Mouse (Mus musculus) embryonic facial prominence, embryonic 13.5 days (tissue): ENCODE data around the gene Srrm4. TPM values are rescaled to one million over a fixed set of nuclear protein-coding genes. Genes with fewer than 3 reads are reported as not detected.
"Not testable (repeated sequence)": the region's sequence is repeated elsewhere in the genome, so short reads cannot be mapped to it uniquely, and the experiment has no call there.

ENCODE experiments used
- ATAC-seq: fragments of 200-750 bp; cut with Nextera tagmentation; 2 replicates; pipeline ENCODE4 v1.8.0; 2017; ENCODE audit warnings: low read depth; ENCODE audit not compliant: insufficient number of reproducible peaks, insufficient read depth, low FRiP score, low TSS enrichment
- H3K27ac ChIP-seq: fragments of 300-500 bp; sonication (generic); 2 replicates; pipeline ENCODE4 v1.5.1; 2015; ENCODE audit warnings: moderate library complexity, mild to moderate bottlenecking, inconsistent platforms
- H3K27me3 ChIP-seq: fragments of 300-500 bp; sonication (generic); 2 replicates; pipeline ENCODE4 v1.6.1; 2015; ENCODE audit warnings: mild to moderate bottlenecking, inconsistent platforms
- H3K36me3 ChIP-seq: fragments of 300-500 bp; sonication (generic); 2 replicates; pipeline ENCODE4 v1.6.1; 2015; ENCODE audit warnings: mild to moderate bottlenecking, inconsistent platforms
- H3K4me1 ChIP-seq: fragments of 300-500 bp; sonication (generic); 2 replicates; pipeline ENCODE4 v1.6.1; 2015; ENCODE audit warnings: inconsistent platforms
- H3K4me2 ChIP-seq: fragments of 300-500 bp; sonication (generic); 2 replicates; pipeline ENCODE4 v1.6.1; 2015; ENCODE audit warnings: moderate library complexity, mild to moderate bottlenecking, inconsistent platforms
- H3K4me3 ChIP-seq: fragments of 300-500 bp; sonication (generic); 2 replicates; pipeline ENCODE4 v1.5.1; 2015; ENCODE audit warnings: mild to moderate bottlenecking, inconsistent platforms
- H3K9ac ChIP-seq: fragments of 300-500 bp; sonication (generic); 2 replicates; pipeline ENCODE4 v1.6.1; 2015; ENCODE audit warnings: mild to moderate bottlenecking, inconsistent platforms
- H3K9me3 ChIP-seq: fragments of 300-500 bp; sonication (generic); 2 replicates; pipeline ENCODE4 v1.6.1; 2016; ENCODE audit warnings: inconsistent platforms
- WGBS: fragments of 180-500 bp; shearing (Covaris S2); methylation state at CpG from one replicate; pipeline ENCODE4 v1.1.7; 2015; ENCODE audit warnings: mixed read lengths; 5-methylcytosine and 5-hydroxymethylcytosine counted together
- polyA plus RNA-seq: library from polyadenylated mRNA; unstranded; fragments of >200 nt; fragmentation: Nextera tagmentation; extraction: Ambion mirVana; gene quantifications from 2 replicates; pipeline ENCODE4 v1.2.1, GENCODE M21; 2015

The Srrm4 gene
- polyA plus RNA-seq, 1 experiment from 2014 or later, result 0.51 TPM

- ATAC-seq, result no peak
- H3K9ac ChIP-seq, result no peak overlapping the region
- WGBS, result 58% methylated on average over 13 of the region's 13 CpGs
Measured at GRCm38 (mm10) chr5:116434976-116435850, 156.4 kb downstream of the Srrm4 start.

GRCm38 (mm10) chr5:116432871-116433270 is 158.7 kb downstream of the Srrm4 start:
- peaks cover 8% of the 10 kb centered on the region for H3K4me1 ChIP-seq
- no peak overlapping the region for H3K27ac ChIP-seq
- WGBS, result 24% methylated on average over 7 of the region's 7 CpGs
- no peak overlapping the region for H3K9ac ChIP-seq
- H3K36me3 ChIP-seq, result no peaks in the 10 kb centered on the region
- H3K27me3 ChIP-seq, result no peaks in the 10 kb centered on the region
- ATAC-seq, result no peak
- no peaks in the 10 kb centered on the region for H3K9me3 ChIP-seq
- H3K4me3 ChIP-seq, result no peak overlapping the region
- no peak overlapping the region for H3K4me2 ChIP-seq

More at GRCm38 (mm10) chr5:116434976-116435850, 156.4 kb downstream of the Srrm4 start:
- Histone ChIP-seq H3K4me2 (no peak overlapping the region), H3K27ac (no peak overlapping the region), H3K27me3 (no peaks in the 10 kb centered on the region), H3K36me3 (no peaks in the 10 kb centered on the region), H3K9me3 (no peaks in the 10 kb centered on the region), H3K4me3 (no peak overlapping the region), H3K4me1 (peaks cover 8% of the 10 kb centered on the region)

GRCm38 (mm10) chr5:116426701-116427100 is 164.9 kb downstream of the Srrm4 start:
- no peaks in the 10 kb centered on the region for H3K9me3 ChIP-seq
- no peaks in the 10 kb centered on the region for H3K36me3 ChIP-seq
- no peak for ATAC-seq
- no peak overlapping the region for H3K9ac ChIP-seq
- H3K27ac ChIP-seq, result no peak overlapping the region
- H3K4me2 ChIP-seq, result no peak overlapping the region
- H3K4me1 ChIP-seq, result peaks cover 18% of the 10 kb centered on the region
- H3K27me3 ChIP-seq, result peaks cover 9% of the 10 kb centered on the region
- WGBS, result 76% methylated on average over 2 of the region's 2 CpGs
- no peak overlapping the region for H3K4me3 ChIP-seq

GRCm38 (mm10) chr5:116425709-116426108 is 165.9 kb downstream of the Srrm4 start:
- 85% methylated on average over 3 of the region's 3 CpGs for WGBS
- not testable (repeated sequence) for H3K9me3 ChIP-seq, H3K4me3 ChIP-seq, H3K36me3 ChIP-seq, ATAC-seq, H3K27me3 ChIP-seq, H3K27ac ChIP-seq, H3K9ac ChIP-seq, H3K4me2 ChIP-seq
- H3K4me1 ChIP-seq, result peaks cover 22% of the 10 kb centered on the region

- no peaks in the 10 kb centered on the region for H3K9me3 ChIP-seq
- no peak overlapping the region for H3K4me3 ChIP-seq
- H3K27ac ChIP-seq, result no peak overlapping the region
- peaks cover 26% of the 10 kb centered on the region for H3K4me1 ChIP-seq
- H3K27me3 ChIP-seq, result peaks cover 9% of the 10 kb centered on the region
- WGBS, result 54% methylated on average over 7 of the region's 7 CpGs
- no peak for ATAC-seq
- H3K9ac ChIP-seq, result no peak overlapping the region
- no peak overlapping the region for H3K4me2 ChIP-seq
- H3K36me3 ChIP-seq, result no peaks in the 10 kb centered on the region
Measured at GRCm38 (mm10) chr5:116425273-116425672, 166.3 kb downstream of the Srrm4 start.

DNA sequence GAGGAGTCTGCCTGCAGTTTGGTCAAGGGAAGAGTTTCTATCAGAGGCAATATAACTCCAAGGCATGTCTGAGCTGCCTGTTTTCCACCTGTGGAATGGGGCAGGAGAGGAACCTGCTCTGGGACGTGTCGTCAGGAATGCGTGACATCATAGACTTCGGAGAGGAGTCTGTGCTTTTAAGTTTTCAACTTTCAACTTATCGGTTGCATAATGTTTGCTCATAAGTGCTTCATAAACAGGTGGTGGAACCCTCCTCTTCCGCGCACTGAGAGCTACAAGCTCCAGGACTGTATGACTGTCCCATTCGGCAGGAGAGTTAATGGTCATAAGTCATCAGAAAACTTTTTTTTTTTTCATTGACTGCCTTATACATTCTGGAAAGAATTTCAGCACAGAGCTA is 167.9 kb downstream of the Srrm4 start:
- Histone ChIP-seq H3K4me2 (no peak overlapping the region), H3K4me3 (no peak overlapping the region), H3K4me1 (peaks cover 35% of the 10 kb centered on the region), H3K27ac (no peak overlapping the region), H3K36me3 (no peaks in the 10 kb centered on the region), H3K9me3 (no peaks in the 10 kb centered on the region), H3K9ac (no peak overlapping the region), H3K27me3 (peaks cover 9% of the 10 kb centered on the region)
- 69% methylated on average over 8 of the region's 8 CpGs for WGBS
- no peak for ATAC-seq

DNA sequence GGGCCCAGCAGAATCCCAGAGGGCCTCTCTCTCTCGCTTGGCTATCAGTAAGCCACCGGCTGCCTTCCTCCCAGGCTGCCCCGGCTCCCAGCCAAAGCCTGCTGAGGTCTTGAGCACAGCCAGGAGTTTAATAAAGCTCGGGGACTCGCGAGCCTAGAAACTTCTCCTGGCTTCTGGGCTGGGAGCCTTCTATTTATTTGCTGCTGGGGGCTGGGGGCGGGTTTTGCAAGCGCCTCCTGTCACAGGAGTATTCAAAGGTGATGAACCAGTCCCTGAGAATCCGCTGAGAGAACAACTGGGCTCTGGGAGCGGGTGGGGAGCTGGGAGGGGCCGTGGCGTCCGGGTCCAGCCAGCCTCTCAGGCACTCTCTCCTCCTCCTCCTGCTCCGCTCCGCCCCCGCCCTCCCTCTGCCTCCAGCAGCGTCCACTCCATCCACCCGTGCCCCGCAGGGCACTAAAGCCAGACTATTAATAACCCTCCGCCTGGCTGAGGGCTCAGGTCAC is 168.9 kb downstream of the Srrm4 start, which contains the start of gene Hspb8:
Gene Hspb8 (minus strand): TSS at position 166 of the 503 bp plus-strand sequence.
- H3K9me3 ChIP-seq, result no peaks in the 10 kb centered on the region
- H3K4me3 ChIP-seq, result peak within 1 kb of the TSS; percentile 39
- peak within 1 kb of the TSS; percentile 76 for H3K27ac ChIP-seq
- peak; percentile 44; the same call in 1 of the 2 replicates for ATAC-seq
- WGBS, result under 1% methylated on average over 17 of the region's 20 CpGs
- no peaks in the 10 kb centered on the region for H3K36me3 ChIP-seq
- H3K27me3 ChIP-seq, result peaks cover 9% of the 10 kb centered on the region
- H3K4me1 ChIP-seq, result peaks cover 38% of the 10 kb centered on the region
- peak within 1 kb of the TSS; percentile 73 for H3K9ac ChIP-seq
- peak within 1 kb of the TSS; percentile 72 for H3K4me2 ChIP-seq

DNA sequence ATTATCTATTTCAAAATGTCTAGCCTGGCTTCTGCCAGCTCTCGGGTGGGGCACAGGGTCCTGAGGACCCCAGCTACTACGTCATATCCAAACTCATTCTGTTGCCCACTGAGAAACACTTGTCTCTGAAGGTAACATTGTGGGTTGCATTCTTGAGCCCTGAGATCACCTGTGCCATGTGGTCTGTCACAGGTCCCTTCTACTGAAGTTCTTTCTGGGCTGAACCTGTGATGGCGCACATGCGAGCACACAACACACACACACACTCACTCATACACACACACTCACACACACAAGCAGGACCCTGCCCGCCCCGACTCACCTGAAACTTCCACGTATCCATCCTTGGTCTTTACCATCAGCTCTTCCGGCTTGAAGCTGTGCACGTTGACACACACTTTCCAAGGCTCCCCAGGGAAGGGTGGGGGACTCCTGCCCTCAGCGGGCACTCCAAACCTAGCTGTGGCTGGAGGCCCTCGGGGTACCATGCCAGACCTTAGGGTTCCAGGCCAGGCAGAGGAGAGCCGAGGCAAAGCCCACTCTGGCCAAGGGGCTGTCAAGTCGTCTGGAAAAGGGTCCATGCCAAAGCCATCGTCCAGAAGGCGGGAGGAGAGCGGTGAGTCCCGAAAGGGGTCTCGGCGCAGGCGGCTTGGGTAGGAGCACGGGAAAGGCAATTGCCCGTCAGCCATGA is 169.7 kb downstream of the Srrm4 start:
- Histone ChIP-seq H3K4me2 (peak overlapping the region; percentile 72), H3K27me3 (peaks cover 9% of the 10 kb centered on the region), H3K4me1 (peaks cover 38% of the 10 kb centered on the region), H3K9me3 (no peaks in the 10 kb centered on the region), H3K36me3 (no peaks in the 10 kb centered on the region), H3K4me3 (peak overlapping the region; percentile 39), H3K9ac (peak overlapping the region; percentile 73), H3K27ac (peak overlapping the region; percentile 76)
- WGBS, result 46% methylated on average over 22 of the region's 22 CpGs
- ATAC-seq, result no peak

GRCm38 (mm10) chr5:116420759-116421225 is 170.8 kb downstream of the Srrm4 start:
- 19% methylated on average over 6 of the region's 6 CpGs for WGBS
- H3K4me3 ChIP-seq, result peak overlapping the region; percentile 23
- H3K4me1 ChIP-seq, result peaks cover 41% of the 10 kb centered on the region
- no peaks in the 10 kb centered on the region for H3K9me3 ChIP-seq
- no peak for ATAC-seq
- H3K9ac ChIP-seq, result 0 out of 2 replicates have a peak overlapping the region, but pooled peaks have one; percentile 36
- H3K27ac ChIP-seq, result peak overlapping the region; percentile 62
- H3K36me3 ChIP-seq, result no peaks in the 10 kb centered on the region
- H3K27me3 ChIP-seq, result peaks cover 9% of the 10 kb centered on the region
- H3K4me2 ChIP-seq, result peak overlapping the region; percentile 45

DNA sequence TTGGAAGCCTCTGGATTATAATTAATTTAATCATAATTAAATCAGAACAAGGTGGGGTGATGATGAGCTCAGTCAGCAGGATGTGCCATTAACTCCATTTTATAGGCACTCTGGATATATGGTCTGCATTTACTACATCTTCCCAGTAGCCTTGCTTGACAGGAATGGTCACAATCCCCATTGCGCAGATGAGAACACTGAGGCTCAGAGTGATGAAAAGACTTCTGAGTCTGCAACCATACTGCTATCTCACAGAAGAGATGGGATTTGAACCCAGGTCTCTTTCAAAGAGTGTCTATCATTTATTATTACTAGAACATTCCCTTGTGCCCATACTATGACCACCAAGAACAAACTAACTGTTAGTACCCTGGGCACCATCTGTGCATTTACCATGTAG is 171.4 kb downstream of the Srrm4 start:
- H3K4me2 ChIP-seq, result peak overlapping the region; percentile 45
- no peak overlapping the region for H3K9ac ChIP-seq
- H3K27ac ChIP-seq, result peak overlapping the region; percentile 62; the same call in 1 of the 2 replicates
- H3K36me3 ChIP-seq, result no peaks in the 10 kb centered on the region
- no peak for ATAC-seq
- peaks cover 38% of the 10 kb centered on the region for H3K4me1 ChIP-seq
- peak overlapping the region; percentile 23; the same call in 1 of the 2 replicates for H3K4me3 ChIP-seq
- 98% methylated on average over 1 of the region's 1 CpGs for WGBS
- H3K9me3 ChIP-seq, result no peaks in the 10 kb centered on the region
- peaks cover 9% of the 10 kb centered on the region for H3K27me3 ChIP-seq

DNA sequence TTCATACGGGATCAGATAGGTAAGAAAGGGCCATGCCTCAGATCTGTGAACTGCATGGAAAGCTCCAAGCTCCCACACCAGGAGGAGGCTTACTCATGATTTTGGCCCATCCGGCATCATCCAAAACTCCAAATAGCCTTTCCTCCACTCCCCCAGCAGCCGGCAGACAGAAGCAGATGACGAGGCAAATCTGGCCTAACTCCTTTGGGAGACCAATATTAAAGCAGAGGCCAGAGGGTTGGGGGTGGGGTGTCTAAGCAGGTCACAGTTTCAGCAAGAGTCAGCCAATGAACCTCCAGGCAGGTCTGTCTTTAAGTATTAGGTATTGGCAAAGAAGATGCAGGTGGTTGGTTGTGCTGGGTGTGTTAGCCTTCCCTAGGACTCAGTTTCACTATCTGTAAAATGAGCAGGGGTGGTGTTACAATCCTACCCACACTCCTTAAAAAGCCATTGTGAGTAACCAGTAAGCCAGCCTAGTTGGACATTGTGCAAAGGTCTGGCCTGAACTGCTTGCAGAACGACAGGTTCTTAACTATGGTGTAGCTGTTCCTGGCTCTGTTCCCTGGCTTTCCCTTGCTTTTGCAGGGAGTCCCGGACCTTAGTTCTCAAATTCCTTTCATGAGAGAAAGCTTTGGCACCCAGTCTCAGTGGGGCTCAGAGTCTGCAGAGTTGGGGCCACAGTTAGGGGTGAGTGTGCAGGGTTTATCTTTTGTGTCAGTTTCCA is 172.1 kb downstream of the Srrm4 start:
- no peak overlapping the region for H3K27ac ChIP-seq
- peaks cover 38% of the 10 kb centered on the region for H3K4me1 ChIP-seq
- no peak overlapping the region for H3K9ac ChIP-seq
- no peak overlapping the region; the same call in 1 of the 2 replicates for H3K4me3 ChIP-seq
- H3K9me3 ChIP-seq, result no peaks in the 10 kb centered on the region
- no peak for ATAC-seq
- peak overlapping the region; percentile 45; the same call in 1 of the 2 replicates for H3K4me2 ChIP-seq
- peaks cover 9% of the 10 kb centered on the region for H3K27me3 ChIP-seq
- H3K36me3 ChIP-seq, result no peaks in the 10 kb centered on the region
- 66% methylated on average over 6 of the region's 6 CpGs for WGBS
